Mouse (Mus musculus) myocyte (in vitro differentiated cells): ENCODE data around the gene Lama4. TPM values are rescaled to one million over a fixed set of nuclear protein-coding genes. Genes with fewer than 3 reads are reported as not detected.

Experiments
- H3K27me3 ChIP-seq: one replicate; pipeline ENCODE4 v1.6.1; 2011; ENCODE audit not compliant: control insufficient read depth, insufficient read depth, insufficient read length
- H3K36me3 ChIP-seq: one replicate; pipeline ENCODE4 v1.6.1; 2011; ENCODE audit not compliant: control insufficient read depth, insufficient read depth
- H3K4me2 ChIP-seq: one replicate; pipeline ENCODE4 v1.6.1; 2011; ENCODE audit warnings: low read depth, control low read depth
- H3K4me3 ChIP-seq: one replicate; pipeline ENCODE4 v1.5.1; 2011; ENCODE audit warnings: mild to moderate bottlenecking, control low read depth, moderate library complexity
- H3K79me2 ChIP-seq: one replicate; pipeline ENCODE4 v1.6.1; 2011; ENCODE audit not compliant: control insufficient read depth, insufficient read depth
- H3ac ChIP-seq: one replicate; pipeline ENCODE4 v1.6.1; 2011; ENCODE audit not compliant: control insufficient read depth, insufficient read length
- CEBPB ChIP-seq: IDR thresholded peaks from 2 replicates; pipeline ENCODE4 v1.6.1; 2011; ENCODE audit warnings: mild to moderate bottlenecking, moderate library complexity; ENCODE audit not compliant: poor library complexity, insufficient read depth, severe bottlenecking
- E2F4 ChIP-seq: IDR thresholded peaks from one replicate; pipeline ENCODE4 v1.6.1; 2011; ENCODE audit warnings: mild to moderate bottlenecking, control low read depth, moderate library complexity; ENCODE audit not compliant: insufficient read depth
- MAX ChIP-seq: IDR thresholded peaks from one replicate; pipeline ENCODE4 v1.6.1; 2011; ENCODE audit warnings: low read depth, mild to moderate bottlenecking, control low read depth
- MYOD1 ChIP-seq, 3 experiments: IDR thresholded peaks; one replicate each; pipeline ENCODE4 v1.6.1; 2011; ENCODE audit warnings: control low read depth in 2 of 3, low read depth in 2 of 3, mild to moderate bottlenecking in 2 of 3, moderate library complexity in 1 of 3; ENCODE audit not compliant: insufficient read length in 2 of 3, control insufficient read depth in 1 of 3
- MYOG ChIP-seq, 3 experiments: IDR thresholded peaks; one replicate each; pipeline ENCODE4 v1.6.1; 2011; ENCODE audit warnings: control low read depth in 2 of 3, low read depth in 2 of 3, mild to moderate bottlenecking in 2 of 3; ENCODE audit not compliant: insufficient read length in 2 of 3, control insufficient read depth in 1 of 3, insufficient read depth in 1 of 3
- POLR2A ChIP-seq: IDR thresholded peaks from one replicate; pipeline ENCODE4 v1.6.1; 2011; ENCODE audit warnings: low read depth, mild to moderate bottlenecking, control low read depth, moderate library complexity; ENCODE audit not compliant: insufficient read length
- POLR2AphosphoS2 ChIP-seq: IDR thresholded peaks from one replicate; pipeline ENCODE4 v1.6.1; 2011; ENCODE audit warnings: low read depth, control low read depth; ENCODE audit not compliant: insufficient read length
- REST ChIP-seq: IDR thresholded peaks from one replicate; pipeline ENCODE4 v1.6.1; 2011; ENCODE audit warnings: mild to moderate bottlenecking, control low read depth, moderate library complexity; ENCODE audit not compliant: insufficient read depth, insufficient read length
- SRF ChIP-seq: IDR thresholded peaks from one replicate; pipeline ENCODE4 v1.6.1; 2011; ENCODE audit warnings: low read depth; ENCODE audit not compliant: control insufficient read depth, insufficient read length
- TCF12 ChIP-seq: IDR thresholded peaks from one replicate; pipeline ENCODE4 v1.6.1; 2011; ENCODE audit warnings: mild to moderate bottlenecking, control low read depth; ENCODE audit not compliant: poor library complexity, insufficient read depth, severe bottlenecking
- TCF3 ChIP-seq: IDR thresholded peaks from one replicate; pipeline ENCODE4 v1.6.1; 2011; ENCODE audit warnings: low read depth, control low read depth; ENCODE audit not compliant: insufficient read length
- USF1 ChIP-seq: IDR thresholded peaks from one replicate; pipeline ENCODE4 v1.6.1; 2011; ENCODE audit warnings: low read depth, mild to moderate bottlenecking, control low read depth, moderate library complexity
- polyA plus RNA-seq: library from polyadenylated mRNA; unstranded; fragments of >200 nt; fragmentation: generic; extraction: Trizol; gene quantifications from one replicate; pipeline ENCODE4 v1.2.1, GENCODE M21; 2012; ENCODE audit warnings: missing spikeins

Gene Lama4
- polyA plus RNA-seq, 1 experiment: 0.16 TPM

- TF ChIP-seq TCF3 (no peak), TCF12 (no peak), MAX (no peak), POLR2AphosphoS2 (no peak), MYOD1 (IDR thresholded peaks at IDR 0.05; ENCODE audit: control insufficient read depth in 1 of 3, insufficient read length in 2 of 3, low read depth in 2 of 3) (no peak), MYOG (IDR thresholded peaks at IDR 0.05; ENCODE audit: control insufficient read depth in 1 of 3, insufficient read depth in 1 of 3, insufficient read length in 2 of 3, low read depth in 2 of 3) (no peak), POLR2A (no peak), E2F4 (no peak), REST (no peak), USF1 (no peak), CEBPB (no peak), SRF (no peak)
- Histone ChIP-seq H3K4me3 (no peak overlapping the region), H3K27me3 (no peaks in the 10 kb centered on the region), H3K4me2 (no peak overlapping the region), H3K36me3 (peaks cover 34% of the 10 kb centered on the region), H3ac (no peak overlapping the region), H3K79me2 (no peaks in the 10 kb centered on the region)
Measured at GRCm38 (mm10) chr10:39140843-39141242, 175.5 kb downstream of the Lama4 start.

GRCm38 (mm10) chr10:39141401-39141800 lies 176.1 kb downstream of the Lama4 start:
- Histone ChIP-seq H3K36me3 (peaks cover 34% of the 10 kb centered on the region), H3K4me3 (no peak overlapping the region), H3ac (no peak overlapping the region), H3K79me2 (no peaks in the 10 kb centered on the region), H3K4me2 (no peak overlapping the region), H3K27me3 (no peaks in the 10 kb centered on the region)
- TF ChIP-seq POLR2A (no peak), REST (no peak), MAX (no peak), E2F4 (no peak), SRF (no peak), MYOD1 (IDR thresholded peaks at IDR 0.05; ENCODE audit: control insufficient read depth in 1 of 3, insufficient read length in 2 of 3, low read depth in 2 of 3) (no peak), TCF3 (no peak), TCF12 (no peak), USF1 (no peak), MYOG (IDR thresholded peaks at IDR 0.05; ENCODE audit: control insufficient read depth in 1 of 3, insufficient read depth in 1 of 3, insufficient read length in 2 of 3, low read depth in 2 of 3) (no peak), POLR2AphosphoS2 (no peak), CEBPB (no peak)

GRCm38 (mm10) chr10:39142216-39142615 lies 176.9 kb downstream of the Lama4 start:
- TF ChIP-seq TCF12 (no peak), MAX (no peak), TCF3 (no peak), REST (no peak), USF1 (no peak), MYOD1 (IDR thresholded peaks at IDR 0.05; ENCODE audit: control insufficient read depth in 1 of 3, insufficient read length in 2 of 3, low read depth in 2 of 3) (no peak), CEBPB (no peak), SRF (no peak), POLR2A (no peak), E2F4 (no peak)
- Histone ChIP-seq H3K79me2 (no peaks in the 10 kb centered on the region), H3K36me3 (peaks cover 34% of the 10 kb centered on the region)

GRCm38 (mm10) chr10:39156719-39157118 lies 191.4 kb downstream of the Lama4 start:
- Histone ChIP-seq H3K36me3 (no peaks in the 10 kb centered on the region), H3K4me2 (no peak overlapping the region), H3ac (no peak overlapping the region), H3K79me2 (no peaks in the 10 kb centered on the region), H3K27me3 (no peaks in the 10 kb centered on the region), H3K4me3 (no peak overlapping the region)
- TF ChIP-seq CEBPB (no peak), SRF (no peak)

More at GRCm38 (mm10) chr10:39142216-39142615, 176.9 kb downstream of the Lama4 start:
- no peak overlapping the region for H3K4me3 ChIP-seq
- no peak overlapping the region for H3K4me2 ChIP-seq
- no peak overlapping the region for H3ac ChIP-seq
- no peaks in the 10 kb centered on the region for H3K27me3 ChIP-seq

DNA sequence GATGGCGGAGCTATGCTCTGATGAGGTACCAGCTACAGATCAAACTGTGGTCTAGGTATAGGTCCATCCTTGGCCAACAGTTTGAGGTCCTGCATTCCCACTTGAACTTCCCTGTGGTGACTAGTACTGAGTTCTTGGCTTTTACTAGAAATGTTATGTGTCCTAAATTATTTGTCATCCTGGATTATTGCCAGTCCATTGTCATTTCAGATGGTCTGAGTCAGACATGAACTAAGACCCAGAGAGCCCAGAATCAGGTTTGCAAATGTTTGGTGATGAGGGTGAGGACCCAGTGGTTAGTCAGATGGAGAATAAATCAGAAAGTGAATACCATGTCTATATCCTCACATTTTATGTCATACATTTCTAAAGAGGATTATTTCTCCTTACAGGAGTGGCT lies 192.0 kb downstream of the Lama4 start:
- H3K4me3 ChIP-seq: no peak overlapping the region
- H3K79me2 ChIP-seq: no peaks in the 10 kb centered on the region
- H3K36me3 ChIP-seq: no peaks in the 10 kb centered on the region
- no peak for TF ChIP-seq POLR2A
- TF ChIP-seq CEBPB: no peak
- TF ChIP-seq E2F4: no peak
- TF ChIP-seq SRF: no peak
- no peak for TF ChIP-seq REST
- no peak for TF ChIP-seq POLR2AphosphoS2
- no peak for TF ChIP-seq MAX
- no peak for TF ChIP-seq USF1
- no peak for TF ChIP-seq TCF3
- TF ChIP-seq MYOG (IDR thresholded peaks at IDR 0.05; ENCODE audit: control insufficient read depth in 1 of 3, insufficient read depth in 1 of 3, insufficient read length in 2 of 3, low read depth in 2 of 3): no peak
- no peak for TF ChIP-seq MYOD1 (IDR thresholded peaks at IDR 0.05; ENCODE audit: control insufficient read depth in 1 of 3, insufficient read length in 2 of 3, low read depth in 2 of 3)
- no peak for TF ChIP-seq TCF12
- H3ac ChIP-seq: no peak overlapping the region
- no peak overlapping the region for H3K4me2 ChIP-seq
- no peaks in the 10 kb centered on the region for H3K27me3 ChIP-seq
